Mouse (Mus musculus): ENCODE measurements around the gene Ppp1r15a.

- TF ChIP-seq CTCF (conservative IDR thresholded peaks at IDR 0.05; ENCODE audit: insufficient read depth, insufficient read length, low read depth, low read length) (no peak), POLR2A (IDR thresholded peaks at IDR 0.05; ENCODE audit: low read depth, low read length) (no peak)
Measured at GRCm38 (mm10) chr7:45554744-45555143, 28.7 kb upstream of the Ppp1r15a start, which contains the start of gene Hsd17b14.
